Mouse (Mus musculus) activated CD4-positive, CD25-positive, alpha-beta regulatory T cell, adult 9 weeks (primary cell): ENCODE data around the gene D630036H23Rik. TPM values are rescaled to one million over a fixed set of nuclear protein-coding genes. Genes with fewer than 3 reads are reported as not detected.

Source experiments
- polyA plus RNA-seq: library from polyadenylated mRNA; unstranded; fragments of 100-300 nt; shearing (Covaris generic); gene quantifications from one replicate; pipeline ENCODE4 v1.2.1, GENCODE M21; 2017

D630036H23Rik gene
- not detected for polyA plus RNA-seq

GRCm38 (mm10) chr12:36381441-36382340 lies at the start of gene D630036H23Rik, which contains the start of gene Ispd:
Gene D630036H23Rik (minus strand): TSS chr12:36382181.
Gene Ispd (plus strand): TSS chr12:36381450.

Other genes starting within 250 kb of the D630036H23Rik start
- 48.8 TPM for gene Ankmy2, start 225.1 kb downstream of the D630036H23Rik start, polyA plus RNA-seq
- 171 TPM for gene Bzw2, start 224.1 kb downstream of the D630036H23Rik start, polyA plus RNA-seq
- not detected for gene Lrrc72, start 128.8 kb downstream of the D630036H23Rik start, polyA plus RNA-seq
- gene Sostdc1, start 68.0 kb downstream of the D630036H23Rik start, polyA plus RNA-seq, result 24.9 TPM
- gene Ispd, start 731 bp downstream of the D630036H23Rik start, polyA plus RNA-seq, result 2.7 TPM